Mouse (Mus musculus): ENCODE data around the gene Sfpq. TPM values are rescaled to one million over a fixed set of nuclear protein-coding genes. Genes with fewer than 3 reads are reported as not detected.

Sfpq gene
- total RNA-seq, 2 experiments from 2014 or later, result 271 to 272 TPM

Other genes starting within 250 kb of the Sfpq start
- 10 to 100 TPM; 48.2 to 48.5 TPM for gene Zmym4, start 53.2 kb upstream of the Sfpq start, total RNA-seq (2021)
- 10 to 100 TPM; 14.4 to 16.0 TPM for gene Zmym1, start 39.8 kb downstream of the Sfpq start, total RNA-seq (2021)
- 10 to 100 TPM; 35.7 to 37.7 TPM for gene Zmym6, start 56.1 kb downstream of the Sfpq start, total RNA-seq (2021)
- 1 to 10 TPM; 4.3 to 4.6 TPM for gene Tmem35b, start 102.4 kb downstream of the Sfpq start, total RNA-seq (2021)
- gene Dlgap3, start 147.9 kb downstream of the Sfpq start, total RNA-seq (2021), result 100 to 1,000 TPM; 285 to 286 TPM
- gene Smim12, start 222.5 kb downstream of the Sfpq start, total RNA-seq (2021), result 10 to 100 TPM; 49.3 to 51.7 TPM